Mouse (Mus musculus): ENCODE data around the gene Cd248. TPM values are rescaled to one million over a fixed set of nuclear protein-coding genes. Genes with fewer than 3 reads are reported as not detected.

Cd248 gene
- polyA plus RNA-seq, 1 experiment from 2014 or later, result 23.0 TPM

DNA sequence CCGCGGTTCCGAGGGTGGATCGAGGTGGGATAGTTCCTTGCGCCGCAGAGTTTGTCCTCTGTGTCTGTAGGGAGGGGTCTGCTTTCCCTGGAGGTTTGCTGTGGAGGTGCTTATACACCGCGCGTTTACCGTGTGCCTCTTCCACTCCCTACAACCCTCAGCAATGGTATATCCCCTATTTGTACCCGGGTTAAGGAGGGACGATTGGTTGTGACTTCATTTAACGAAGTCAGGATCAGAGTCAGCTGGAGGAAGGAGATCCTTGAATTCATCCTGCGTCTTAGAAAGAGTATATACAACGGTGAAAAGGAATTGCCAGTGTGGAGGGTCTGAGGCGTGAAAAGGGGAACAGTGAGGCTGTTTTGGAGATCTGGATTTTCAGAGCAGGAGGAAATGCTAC is 26.3 kb upstream of the Cd248 start:
- H3K27me3 ChIP-seq (replicated peaks; ENCODE audit: control insufficient read depth, insufficient read depth, low read length), result no peaks in the 10 kb centered on the region
- TF ChIP-seq CTCF (IDR thresholded peaks at IDR 0.05; ENCODE audit: low read depth), result no peak
- no peak for ATAC-seq
- H3K27ac ChIP-seq (ENCODE audit: low read depth, low read length), result peak overlapping the region; percentile 87
- peaks cover 5% of the 10 kb centered on the region; the same call in 1 of the 2 replicates for H3K4me1 ChIP-seq (replicated peaks; ENCODE audit: control insufficient read depth, insufficient read depth, low read length)
- H3K9ac ChIP-seq (ENCODE audit: low read depth, low read length), result peak overlapping the region; percentile 72
- peak overlapping the region; percentile 93 for H3K4me2 ChIP-seq (replicated peaks; ENCODE audit: low read depth)
- peak overlapping the region; percentile 72 for H3K4me3 ChIP-seq (ENCODE audit: low read depth, low read length)
- under 1% methylated on average over 16 of the region's 16 CpGs for WGBS
- H3K9me3 ChIP-seq (ENCODE audit: control insufficient read depth), result no peaks in the 10 kb centered on the region
- peaks cover 3% of the 10 kb centered on the region for H3K36me3 ChIP-seq (ENCODE audit: control insufficient read depth, insufficient read depth)

DNA sequence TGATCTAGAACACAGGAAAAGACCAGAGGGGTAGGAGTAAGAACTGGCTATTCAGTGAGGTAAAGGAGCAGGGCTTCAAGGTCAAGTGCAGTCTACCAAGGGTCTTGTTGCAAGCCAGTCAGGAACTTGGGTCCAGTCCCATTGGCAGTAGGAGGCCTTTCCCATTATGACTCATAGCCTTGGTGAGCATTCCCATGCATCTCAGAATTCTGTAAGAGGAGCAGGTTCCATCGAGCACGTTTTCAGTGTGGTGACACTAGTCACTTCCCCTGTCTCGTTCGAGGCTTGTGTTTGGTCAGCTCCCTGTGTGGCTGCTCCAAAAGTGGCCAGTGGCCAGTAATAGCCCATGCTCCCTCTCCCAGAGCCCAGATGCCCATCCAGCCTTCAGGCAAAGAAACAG is 22.3 kb upstream of the Cd248 start:
- Histone ChIP-seq H3K4me1 (replicated peaks; ENCODE audit: control insufficient read depth, insufficient read depth, low read length) (0 out of 2 replicates have a peak, but pooled peaks cover 3% of the 10 kb centered on the region), H3K4me2 (replicated peaks; ENCODE audit: low read depth) (no peak overlapping the region), H3K27ac (ENCODE audit: low read depth, low read length) (no peak overlapping the region), H3K9me3 (ENCODE audit: control insufficient read depth) (no peaks in the 10 kb centered on the region), H3K36me3 (ENCODE audit: control insufficient read depth, insufficient read depth) (peaks cover 30% of the 10 kb centered on the region), H3K9ac (ENCODE audit: low read depth, low read length) (no peak overlapping the region), H3K4me3 (ENCODE audit: low read depth, low read length) (no peak overlapping the region), H3K27me3 (replicated peaks; ENCODE audit: control insufficient read depth, insufficient read depth, low read length) (no peaks in the 10 kb centered on the region)
- WGBS, result 84% methylated on average over 4 of the region's 4 CpGs
- ATAC-seq, result no peak
- TF ChIP-seq CTCF (IDR thresholded peaks at IDR 0.05; ENCODE audit: low read depth), result no peak

DNA sequence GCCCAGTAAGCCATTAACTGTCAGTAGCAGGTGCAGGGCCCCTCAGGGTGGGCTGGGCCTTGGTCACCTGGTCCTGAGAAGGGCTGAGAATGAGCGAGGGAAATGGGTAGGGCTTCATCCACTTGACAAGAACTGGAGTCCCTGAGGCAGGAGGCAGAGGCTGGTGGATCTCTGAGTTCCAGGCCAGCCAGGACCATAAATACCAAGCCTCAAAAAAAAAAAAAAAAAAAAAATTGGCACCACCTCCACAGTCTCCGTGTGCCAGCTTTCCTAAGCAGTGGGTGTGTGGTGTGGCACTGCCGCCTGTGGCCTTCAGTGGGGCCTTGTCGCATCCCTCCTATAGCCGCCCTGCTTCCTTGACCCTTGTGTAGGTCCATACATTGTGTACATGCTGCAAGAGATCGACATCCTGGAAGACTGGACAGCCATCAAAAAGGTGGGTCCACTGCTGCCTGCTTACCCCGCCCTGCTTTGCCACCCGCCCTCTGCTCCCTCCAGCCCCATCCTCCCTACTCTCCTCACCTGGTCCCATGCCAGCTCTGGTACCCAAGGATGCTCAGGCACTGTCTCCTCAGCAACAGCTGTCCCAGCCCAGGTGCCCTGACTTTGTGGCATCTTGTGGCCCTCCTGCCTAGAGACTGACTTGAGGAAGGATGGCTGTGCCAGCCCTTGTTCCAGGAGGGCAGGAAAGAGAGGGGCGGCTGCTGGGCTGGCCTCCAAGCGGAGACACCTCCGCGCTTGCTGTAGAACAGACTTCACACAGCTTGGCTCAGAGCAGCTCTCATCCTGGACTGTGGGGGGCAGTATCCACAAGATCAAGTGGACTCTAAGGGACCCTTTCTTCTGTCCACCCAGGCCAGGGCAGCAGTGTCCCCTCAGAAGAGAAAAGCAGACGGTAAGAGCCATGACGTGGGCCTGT is 19.5 kb upstream of the Cd248 start:
- Histone ChIP-seq H3K27me3 (replicated peaks; ENCODE audit: control insufficient read depth, insufficient read depth, low read length) (no peaks in the 10 kb centered on the region), H3K27ac (ENCODE audit: low read depth, low read length) (no peak overlapping the region), H3K4me3 (ENCODE audit: low read depth, low read length) (no peak overlapping the region), H3K36me3 (ENCODE audit: control insufficient read depth, insufficient read depth) (peaks cover 30% of the 10 kb centered on the region), H3K9ac (ENCODE audit: low read depth, low read length) (no peak overlapping the region), H3K9me3 (ENCODE audit: control insufficient read depth) (no peaks in the 10 kb centered on the region), H3K4me2 (replicated peaks; ENCODE audit: low read depth) (no peak overlapping the region), H3K4me1 (replicated peaks; ENCODE audit: control insufficient read depth, insufficient read depth, low read length) (no peaks in the 10 kb centered on the region)
- ATAC-seq, result no peak
- no peak for TF ChIP-seq CTCF (IDR thresholded peaks at IDR 0.05; ENCODE audit: low read depth)
- 81% methylated on average over 13 of the region's 14 CpGs for WGBS

DNA sequence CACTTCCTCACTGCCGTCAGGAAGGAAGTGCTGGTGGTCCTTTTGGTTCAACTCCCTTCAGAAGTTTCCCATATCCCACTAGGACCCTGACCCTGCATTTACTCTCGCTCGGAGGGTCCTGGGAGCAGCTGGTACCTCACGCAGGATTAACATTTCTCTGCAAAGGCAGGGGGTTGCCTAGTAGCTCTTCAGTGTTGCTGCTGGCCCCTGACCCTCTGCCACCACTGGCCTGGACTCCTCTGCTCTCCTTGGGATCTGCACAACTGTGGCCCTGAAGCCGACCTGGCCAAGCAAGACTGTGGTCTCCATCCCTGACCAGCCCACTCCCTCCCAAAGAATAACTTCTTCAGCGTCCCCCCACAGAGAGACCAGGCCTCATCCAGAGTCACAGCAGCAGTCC is 18.6 kb upstream of the Cd248 start:
- Histone ChIP-seq H3K4me2 (replicated peaks; ENCODE audit: low read depth) (no peak overlapping the region), H3K27ac (ENCODE audit: low read depth, low read length) (no peak overlapping the region), H3K27me3 (replicated peaks; ENCODE audit: control insufficient read depth, insufficient read depth, low read length) (no peaks in the 10 kb centered on the region), H3K9ac (ENCODE audit: low read depth, low read length) (no peak overlapping the region), H3K4me3 (ENCODE audit: low read depth, low read length) (no peak overlapping the region), H3K9me3 (ENCODE audit: control insufficient read depth) (no peaks in the 10 kb centered on the region), H3K36me3 (ENCODE audit: control insufficient read depth, insufficient read depth) (peaks cover 30% of the 10 kb centered on the region), H3K4me1 (replicated peaks; ENCODE audit: control insufficient read depth, insufficient read depth, low read length) (no peaks in the 10 kb centered on the region)
- TF ChIP-seq CTCF (IDR thresholded peaks at IDR 0.05; ENCODE audit: low read depth), result no peak
- no peak for ATAC-seq
- 87% methylated on average over 6 of the region's 6 CpGs for WGBS

GRCm38 (mm10) chr19:5050047-5050905 is 17.6 kb upstream of the Cd248 start, which contains the start of gene Rin1:
Gene Rin1 (plus strand): TSS chr19:5050481.
- TF ChIP-seq CTCF (IDR thresholded peaks at IDR 0.05; ENCODE audit: low read depth), result peak; percentile 72
- Histone ChIP-seq H3K4me2 (replicated peaks; ENCODE audit: low read depth) (peak within 1 kb of the TSS; percentile 60), H3K4me1 (replicated peaks; ENCODE audit: control insufficient read depth, insufficient read depth, low read length) (no peaks in the 10 kb centered on the region), H3K9ac (ENCODE audit: low read depth, low read length) (no peak within 1 kb of the TSS; the same call in 1 of the 2 replicates), H3K9me3 (ENCODE audit: control insufficient read depth) (no peaks in the 10 kb centered on the region), H3K36me3 (ENCODE audit: control insufficient read depth, insufficient read depth) (peaks cover 30% of the 10 kb centered on the region), H3K27me3 (replicated peaks; ENCODE audit: control insufficient read depth, insufficient read depth, low read length) (no peaks in the 10 kb centered on the region), H3K27ac (ENCODE audit: low read depth, low read length) (no peak within 1 kb of the TSS), H3K4me3 (ENCODE audit: low read depth, low read length) (peak within 1 kb of the TSS; percentile 34)
- peak; percentile 76 for ATAC-seq
- WGBS, result 21% methylated on average over 13 of the region's 14 CpGs

- Histone ChIP-seq H3K4me2 (replicated peaks; ENCODE audit: low read depth) (peak overlapping the region; percentile 60), H3K9ac (ENCODE audit: low read depth, low read length) (no peak overlapping the region; the same call in 1 of the 2 replicates), H3K9me3 (ENCODE audit: control insufficient read depth) (no peaks in the 10 kb centered on the region), H3K27me3 (replicated peaks; ENCODE audit: control insufficient read depth, insufficient read depth, low read length) (no peaks in the 10 kb centered on the region), H3K27ac (ENCODE audit: low read depth, low read length) (no peak overlapping the region), H3K4me1 (replicated peaks; ENCODE audit: control insufficient read depth, insufficient read depth, low read length) (no peaks in the 10 kb centered on the region), H3K4me3 (ENCODE audit: low read depth, low read length) (peak overlapping the region; percentile 34), H3K36me3 (ENCODE audit: control insufficient read depth, insufficient read depth) (peaks cover 30% of the 10 kb centered on the region)
- no peak for TF ChIP-seq CTCF (IDR thresholded peaks at IDR 0.05; ENCODE audit: low read depth)
- 7% methylated on average over 17 of the region's 17 CpGs for WGBS
- ATAC-seq, result no peak
Measured at GRCm38 (mm10) chr19:5051031-5051430, 16.8 kb upstream of the Cd248 start.

Measured in intestine, postnatal 0 days (tissue).